Mouse (Mus musculus) kidney, embryonic 15.5 days (tissue): ENCODE measurements around the gene Tmem179. TPM values are rescaled to one million over a fixed set of nuclear protein-coding genes. Genes with fewer than 3 reads are reported as not detected.

ENCODE experiments used
- ATAC-seq: fragments of 200-750 bp; cut with Nextera tagmentation; replicated peaks from 2 replicates; pipeline ENCODE4 v1.8.0; 2017; ENCODE audit warnings: moderate TSS enrichment; ENCODE audit not compliant: low FRiP score
- H3K27ac ChIP-seq: fragments of 300-500 bp; sonication (generic); 2 replicates; pipeline ENCODE4 v1.5.1; 2015; ENCODE audit warnings: mild to moderate bottlenecking, inconsistent platforms
- H3K27me3 ChIP-seq: fragments of 300-500 bp; sonication (generic); 2 replicates; pipeline ENCODE4 v1.6.1; 2015; ENCODE audit warnings: inconsistent platforms
- H3K36me3 ChIP-seq: fragments of 300-500 bp; sonication (generic); 2 replicates; pipeline ENCODE4 v1.6.1; 2015; ENCODE audit warnings: inconsistent platforms
- H3K4me1 ChIP-seq: fragments of 300-500 bp; sonication (generic); 2 replicates; pipeline ENCODE4 v1.6.1; 2015; ENCODE audit warnings: inconsistent platforms
- H3K4me2 ChIP-seq: fragments of 300-500 bp; sonication (generic); 2 replicates; pipeline ENCODE4 v1.6.1; 2015; ENCODE audit warnings: moderate library complexity, mild to moderate bottlenecking, inconsistent platforms
- H3K4me3 ChIP-seq: fragments of 300-500 bp; sonication (generic); replicated peaks from 2 replicates; pipeline ENCODE4 v1.5.1; 2015; ENCODE audit warnings: mild to moderate bottlenecking, inconsistent platforms
- H3K9ac ChIP-seq: fragments of 300-500 bp; sonication (generic); 2 replicates; pipeline ENCODE4 v1.6.1; 2015; ENCODE audit warnings: mild to moderate bottlenecking, inconsistent platforms
- H3K9me3 ChIP-seq: fragments of 300-500 bp; sonication (generic); replicated peaks from 2 replicates; pipeline ENCODE4 v1.6.1; 2016; ENCODE audit warnings: inconsistent platforms
- WGBS: fragments of 180-500 bp; shearing (Covaris S2); methylation state at CpG from one replicate; pipeline ENCODE4 v1.1.7; 2015; ENCODE audit warnings: mixed read lengths; 5-methylcytosine and 5-hydroxymethylcytosine counted together
- polyA plus RNA-seq: library from polyadenylated mRNA; unstranded; fragments of >200 nt; fragmentation: Nextera tagmentation; extraction: Ambion mirVana; gene quantifications from 2 replicates; pipeline ENCODE4 v1.2.1, GENCODE M21; 2015

Gene Tmem179
- polyA plus RNA-seq, 1 experiment from 2014 or later = 0.92 TPM

DNA sequence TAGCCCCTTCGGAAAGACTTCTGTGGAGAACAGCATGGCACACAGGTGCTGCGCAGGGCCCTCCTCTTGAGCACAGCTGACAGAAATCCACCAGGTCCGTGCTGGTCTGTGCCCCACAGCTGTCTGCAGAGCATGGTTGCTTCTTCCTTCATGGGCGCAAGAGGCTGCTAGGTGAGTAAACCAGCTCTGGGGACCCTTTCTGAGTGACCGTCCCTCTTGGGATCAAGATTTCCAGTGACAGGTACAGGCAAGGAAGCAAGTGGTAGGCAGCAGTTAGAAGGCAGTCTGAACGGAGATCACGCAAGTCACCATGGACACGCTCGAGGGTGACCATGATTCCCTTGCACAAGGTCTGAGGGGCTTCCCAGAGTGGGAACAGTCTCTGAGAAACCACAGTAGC lies 27.0 kb downstream of the Tmem179 start:
- H3K9ac ChIP-seq = no peak overlapping the region
- H3K4me3 ChIP-seq = no peak overlapping the region
- no peak overlapping the region for H3K27ac ChIP-seq
- H3K36me3 ChIP-seq = no peaks in the 10 kb centered on the region
- H3K9me3 ChIP-seq = no peaks in the 10 kb centered on the region
- 94% methylated on average over 9 of the region's 9 CpGs for WGBS
- ATAC-seq = no peak
- H3K4me1 ChIP-seq = peaks cover 38% of the 10 kb centered on the region
- 0 out of 2 replicates have a peak, but pooled peaks cover 4% of the 10 kb centered on the region for H3K27me3 ChIP-seq
- H3K4me2 ChIP-seq = no peak overlapping the region

DNA sequence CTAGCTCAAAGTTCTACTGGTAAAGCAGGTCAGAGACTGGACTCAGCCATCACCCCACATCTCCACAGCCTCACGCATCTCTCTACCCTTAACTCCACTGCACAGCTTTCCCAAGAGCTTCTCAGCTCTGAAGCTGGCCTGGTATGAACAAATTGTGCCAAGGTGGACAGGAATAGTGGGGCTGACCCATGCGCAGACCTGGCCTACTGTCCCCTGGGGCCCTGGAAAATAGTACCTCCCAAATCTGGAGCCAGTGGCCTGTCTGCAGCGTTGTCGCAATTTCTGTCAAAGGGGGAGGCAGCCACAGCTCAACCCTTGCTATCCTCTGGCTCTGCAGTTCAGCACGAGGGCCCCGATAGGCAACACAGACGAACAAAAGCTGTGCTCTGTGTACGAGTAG lies 27.4 kb downstream of the Tmem179 start, which contains the start of gene A530016L24Rik:
Gene A530016L24Rik (plus strand): TSS at position 315 of the 400 bp plus-strand sequence.
- no peak for ATAC-seq
- Histone ChIP-seq H3K36me3 (no peaks in the 10 kb centered on the region), H3K4me1 (peaks cover 40% of the 10 kb centered on the region), H3K9ac (no peak within 1 kb of the TSS), H3K27ac (peak within 1 kb of the TSS; percentile 67), H3K4me2 (no peak within 1 kb of the TSS), H3K27me3 (0 out of 2 replicates have a peak, but pooled peaks cover 3% of the 10 kb centered on the region), H3K4me3 (no peak within 1 kb of the TSS), H3K9me3 (no peaks in the 10 kb centered on the region)
- WGBS = 88% methylated on average over 8 of the region's 8 CpGs

DNA sequence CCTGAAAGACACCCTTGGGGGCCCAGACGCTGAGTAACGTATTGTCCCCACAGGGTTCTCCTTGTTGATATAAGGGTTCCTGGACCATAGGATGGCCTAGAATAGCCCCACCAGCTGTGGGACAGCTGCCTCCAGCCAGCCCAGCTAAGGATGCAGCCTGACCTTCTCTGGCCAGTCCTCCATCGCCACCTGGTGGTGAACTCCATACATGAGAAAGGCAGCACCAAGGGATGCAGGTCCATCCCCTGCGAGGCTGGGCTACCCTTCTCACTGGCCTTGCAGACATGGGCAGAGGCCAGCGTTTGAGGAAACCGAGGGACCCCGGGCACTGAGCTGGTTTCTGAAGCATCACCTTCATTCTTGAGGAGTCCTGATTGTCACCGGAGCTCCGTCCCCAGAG lies 42.8 kb downstream of the Tmem179 start:
- 16% methylated on average over 9 of the region's 9 CpGs for WGBS
- H3K4me2 ChIP-seq = no peak overlapping the region
- H3K27ac ChIP-seq = no peak overlapping the region
- peaks cover 85% of the 10 kb centered on the region for H3K27me3 ChIP-seq
- no peak overlapping the region for H3K4me3 ChIP-seq
- no peaks in the 10 kb centered on the region for H3K9me3 ChIP-seq
- 0 out of 2 replicates have a peak, but pooled peaks cover 3% of the 10 kb centered on the region for H3K4me1 ChIP-seq
- no peaks in the 10 kb centered on the region for H3K36me3 ChIP-seq
- H3K9ac ChIP-seq = no peak overlapping the region
- peak; percentile 74; the same call in 1 of the 2 replicates for ATAC-seq

DNA sequence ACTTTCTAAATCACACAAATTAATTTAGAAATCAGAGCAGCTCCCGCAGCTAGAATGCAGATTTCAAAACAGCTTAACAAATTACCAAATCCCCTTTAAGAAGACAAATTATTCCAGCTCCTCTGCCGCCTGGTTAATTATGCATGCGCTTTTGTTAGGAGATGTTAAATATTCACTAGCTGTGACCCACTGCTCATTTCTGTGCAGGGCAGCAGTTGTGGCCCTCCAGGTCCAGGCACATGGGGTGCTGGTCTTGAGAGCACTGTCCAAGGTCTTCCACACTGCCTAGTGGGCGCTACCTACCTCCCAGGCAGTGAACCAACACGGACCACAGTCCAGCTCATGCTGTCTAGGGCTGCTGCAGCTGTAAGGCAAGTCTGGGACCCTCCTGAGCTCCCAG lies 46.3 kb downstream of the Tmem179 start:
- 78% methylated on average over 5 of the region's 5 CpGs for WGBS
- Histone ChIP-seq H3K4me1 (0 out of 2 replicates have a peak, but pooled peaks cover 12% of the 10 kb centered on the region), H3K27me3 (peaks cover 79% of the 10 kb centered on the region), H3K4me3 (no peak overlapping the region), H3K9ac (no peak overlapping the region), H3K27ac (no peak overlapping the region), H3K36me3 (no peaks in the 10 kb centered on the region), H3K9me3 (no peaks in the 10 kb centered on the region), H3K4me2 (no peak overlapping the region)
- ATAC-seq = no peak

DNA sequence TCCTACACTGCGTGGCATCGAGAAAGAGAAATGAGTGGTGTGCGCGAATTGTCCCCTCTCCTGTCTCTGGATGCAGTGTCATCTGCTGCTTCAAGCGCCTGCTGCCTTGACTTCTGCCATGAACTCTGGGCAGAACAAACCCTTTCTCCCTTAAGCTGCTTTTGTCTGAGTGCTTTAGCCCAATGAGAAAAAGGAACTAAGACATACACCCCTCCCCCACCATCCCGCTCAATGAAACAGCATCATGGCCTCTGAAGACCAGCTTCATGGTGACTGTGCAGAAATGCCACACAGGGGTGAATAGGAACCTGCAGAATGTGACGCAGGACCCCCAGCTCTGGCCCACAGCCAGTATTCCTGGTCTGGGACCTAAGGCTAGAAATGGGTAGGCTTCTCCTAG lies 47.2 kb downstream of the Tmem179 start:
- 89% methylated on average over 7 of the region's 7 CpGs for WGBS
- H3K4me1 ChIP-seq = 0 out of 2 replicates have a peak, but pooled peaks cover 12% of the 10 kb centered on the region
- no peak overlapping the region for H3K9ac ChIP-seq
- H3K9me3 ChIP-seq = no peaks in the 10 kb centered on the region
- peaks cover 76% of the 10 kb centered on the region for H3K27me3 ChIP-seq
- no peak overlapping the region for H3K4me3 ChIP-seq
- H3K4me2 ChIP-seq = no peak overlapping the region
- ATAC-seq = no peak
- H3K27ac ChIP-seq = no peak overlapping the region
- no peaks in the 10 kb centered on the region for H3K36me3 ChIP-seq

DNA sequence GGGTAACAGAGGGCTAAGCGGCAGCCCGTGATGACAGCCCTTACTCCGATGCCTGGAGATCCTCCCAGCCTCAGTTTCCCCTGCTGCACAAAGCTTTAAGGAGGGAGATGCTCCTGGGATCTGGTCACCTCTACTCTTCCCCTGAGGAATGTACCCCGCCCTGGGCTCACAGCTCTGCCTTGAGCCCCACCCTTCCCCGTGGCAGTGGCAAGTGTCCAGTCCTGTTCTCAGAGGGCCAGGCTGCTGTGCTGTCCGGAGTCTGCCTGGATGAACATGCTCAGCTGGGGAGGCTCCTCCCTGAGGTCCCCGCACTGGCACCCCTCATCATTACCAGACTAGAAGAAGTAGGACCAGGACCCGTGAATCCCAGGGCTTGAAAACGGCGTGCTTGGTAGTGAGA lies 49.2 kb downstream of the Tmem179 start:
- Histone ChIP-seq H3K27me3 (peaks cover 61% of the 10 kb centered on the region), H3K4me3 (no peak overlapping the region), H3K4me1 (peaks cover 14% of the 10 kb centered on the region; the same call in 1 of the 2 replicates), H3K9ac (no peak overlapping the region), H3K4me2 (no peak overlapping the region), H3K36me3 (no peaks in the 10 kb centered on the region), H3K9me3 (no peaks in the 10 kb centered on the region), H3K27ac (no peak overlapping the region)
- no peak for ATAC-seq
- 70% methylated on average over 10 of the region's 10 CpGs for WGBS

DNA sequence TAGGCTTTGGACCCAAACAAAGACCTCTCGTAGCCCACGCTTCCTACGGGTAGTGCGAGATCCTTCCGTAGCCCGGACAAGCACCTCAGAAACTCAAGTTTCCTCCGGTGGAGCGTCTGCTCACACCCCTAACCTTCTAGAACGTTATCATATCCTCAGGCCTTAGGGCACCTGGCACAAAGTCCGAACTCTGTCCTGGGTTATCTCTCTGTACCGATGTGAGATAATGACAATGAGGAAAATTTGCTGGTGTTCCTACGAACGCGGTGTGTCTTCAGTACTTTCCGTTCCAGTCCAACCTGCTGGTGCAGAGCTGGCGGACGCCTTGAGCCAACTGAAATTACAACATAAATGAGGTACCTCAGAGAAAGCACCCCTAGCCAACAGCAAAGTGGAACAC lies 50.6 kb downstream of the Tmem179 start:
- Histone ChIP-seq H3K27ac (no peak overlapping the region), H3K4me2 (no peak overlapping the region), H3K36me3 (no peaks in the 10 kb centered on the region), H3K27me3 (peaks cover 58% of the 10 kb centered on the region), H3K4me3 (no peak overlapping the region), H3K9me3 (no peaks in the 10 kb centered on the region), H3K4me1 (peaks cover 18% of the 10 kb centered on the region; the same call in 1 of the 2 replicates), H3K9ac (no peak overlapping the region)
- no peak for ATAC-seq
- WGBS = 90% methylated on average over 17 of the region's 17 CpGs

DNA sequence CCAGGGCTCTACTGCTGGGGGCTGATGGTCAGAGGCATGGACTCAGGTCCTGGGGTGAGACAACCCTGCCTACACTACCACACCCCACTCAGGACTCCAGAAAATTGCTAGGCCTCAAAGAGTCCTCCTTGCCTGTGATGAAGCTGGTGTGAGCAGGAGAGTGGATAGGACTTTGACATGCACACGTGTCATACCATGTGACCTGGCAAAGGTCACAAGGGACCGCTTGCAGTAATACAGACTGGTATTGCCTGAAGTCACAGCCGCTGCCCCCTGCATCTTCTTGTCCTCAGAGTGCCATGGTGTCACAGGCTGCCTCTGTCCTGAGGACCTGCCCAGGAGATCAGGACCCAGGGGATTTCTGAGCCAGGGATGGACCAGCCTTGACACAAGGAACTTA lies 52.0 kb downstream of the Tmem179 start:
- H3K27ac ChIP-seq = no peak overlapping the region
- H3K4me3 ChIP-seq = no peak overlapping the region
- no peaks in the 10 kb centered on the region for H3K9me3 ChIP-seq
- H3K27me3 ChIP-seq = peaks cover 52% of the 10 kb centered on the region
- H3K36me3 ChIP-seq = no peaks in the 10 kb centered on the region
- H3K4me2 ChIP-seq = no peak overlapping the region
- 82% methylated on average over 3 of the region's 3 CpGs for WGBS
- peaks cover 15% of the 10 kb centered on the region; the same call in 1 of the 2 replicates for H3K4me1 ChIP-seq
- H3K9ac ChIP-seq = no peak overlapping the region
- ATAC-seq = no peak

DNA sequence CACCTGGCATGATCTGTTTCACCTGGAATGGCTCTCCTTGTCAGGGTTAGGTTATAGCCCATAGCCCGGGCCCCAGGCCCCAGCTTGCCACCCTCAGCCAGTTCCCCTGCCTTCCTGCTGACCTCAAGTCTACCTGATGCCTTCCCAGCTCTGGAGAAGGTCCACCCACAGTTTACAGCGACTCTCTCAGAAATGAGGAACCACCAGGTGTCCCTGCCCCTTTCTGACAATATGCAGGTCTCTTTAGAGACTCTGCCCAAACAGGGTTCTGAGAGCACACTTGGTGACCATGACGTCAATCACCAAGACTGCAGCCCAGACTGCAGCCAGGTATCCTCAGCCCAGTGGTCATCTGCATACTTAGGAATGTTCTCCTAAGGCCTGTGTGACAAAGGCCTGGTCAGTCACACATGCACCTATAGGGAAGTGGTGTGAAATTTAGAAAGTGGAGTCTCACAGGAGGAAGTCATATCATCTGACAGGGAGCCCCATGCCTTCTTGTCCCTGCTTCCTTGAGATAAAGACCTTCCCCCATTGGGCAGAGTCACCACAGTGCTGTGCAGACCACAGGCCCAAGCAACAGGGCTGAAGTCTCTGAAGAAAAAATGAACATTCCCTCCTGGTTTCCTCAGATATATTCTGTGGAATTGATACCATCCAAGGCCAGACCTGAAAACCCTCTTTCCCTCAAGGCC lies 52.6 kb downstream of the Tmem179 start:
- Histone ChIP-seq H3K9me3 (no peaks in the 10 kb centered on the region), H3K4me1 (peaks cover 15% of the 10 kb centered on the region; the same call in 1 of the 2 replicates), H3K27me3 (peaks cover 54% of the 10 kb centered on the region), H3K4me3 (no peak overlapping the region), H3K36me3 (no peaks in the 10 kb centered on the region), H3K4me2 (no peak overlapping the region), H3K9ac (no peak overlapping the region), H3K27ac (no peak overlapping the region)
- WGBS = 82% methylated on average over 3 of the region's 3 CpGs
- ATAC-seq = no peak

DNA sequence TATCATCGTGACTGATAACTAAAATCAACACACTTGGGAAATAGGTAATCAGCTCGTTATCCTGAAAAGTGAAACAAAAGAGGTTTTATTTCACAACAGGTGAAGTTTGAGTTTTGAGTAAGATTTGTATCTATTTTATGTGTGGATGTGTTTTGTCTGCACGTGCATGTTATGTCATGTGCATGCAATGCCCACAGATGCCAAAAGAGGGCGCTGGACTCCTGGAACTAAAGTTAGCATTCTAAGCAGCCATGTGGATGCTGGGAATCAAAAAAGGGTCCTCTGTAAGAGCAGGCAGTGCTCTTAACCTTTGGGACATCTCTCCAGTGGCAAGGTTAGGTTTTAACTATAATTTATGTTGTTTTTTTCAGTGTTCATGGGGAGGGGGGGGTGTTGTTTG lies 53.3 kb downstream of the Tmem179 start:
- no peak overlapping the region for H3K4me3 ChIP-seq
- H3K27me3 ChIP-seq = peaks cover 55% of the 10 kb centered on the region
- H3K9ac ChIP-seq = no peak overlapping the region
- H3K36me3 ChIP-seq = no peaks in the 10 kb centered on the region
- H3K9me3 ChIP-seq = no peaks in the 10 kb centered on the region
- H3K4me2 ChIP-seq = no peak overlapping the region
- no peak overlapping the region for H3K27ac ChIP-seq
- WGBS = 82% methylated on average over 4 of the region's 4 CpGs
- no peak for ATAC-seq
- peaks cover 15% of the 10 kb centered on the region; the same call in 1 of the 2 replicates for H3K4me1 ChIP-seq

DNA sequence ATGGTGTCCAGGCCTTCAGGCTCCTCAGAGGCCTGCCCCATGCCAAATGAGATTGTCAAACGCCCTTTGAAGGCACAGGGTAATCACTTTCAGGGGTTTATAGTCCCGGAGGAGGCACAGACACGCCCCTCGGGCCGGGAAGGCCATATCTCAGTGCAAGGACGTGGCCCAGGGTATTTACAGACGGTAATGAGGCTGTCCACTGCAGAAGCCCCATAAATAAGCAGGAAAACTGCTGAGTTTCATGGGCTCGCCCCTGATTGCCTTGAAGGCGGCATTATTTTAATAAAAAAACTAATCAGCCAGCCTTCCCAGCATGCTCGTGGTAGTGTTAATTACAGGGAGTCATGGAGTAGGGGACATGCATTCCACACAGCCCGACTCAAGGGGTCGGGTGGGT lies 54.1 kb downstream of the Tmem179 start:
- Histone ChIP-seq H3K4me2 (no peak overlapping the region), H3K9ac (no peak overlapping the region), H3K27ac (no peak overlapping the region), H3K9me3 (no peaks in the 10 kb centered on the region), H3K27me3 (peaks cover 50% of the 10 kb centered on the region), H3K4me3 (no peak overlapping the region), H3K4me1 (peaks cover 13% of the 10 kb centered on the region; the same call in 1 of the 2 replicates), H3K36me3 (no peaks in the 10 kb centered on the region)
- 22% methylated on average over 12 of the region's 12 CpGs for WGBS
- ATAC-seq = no peak

DNA sequence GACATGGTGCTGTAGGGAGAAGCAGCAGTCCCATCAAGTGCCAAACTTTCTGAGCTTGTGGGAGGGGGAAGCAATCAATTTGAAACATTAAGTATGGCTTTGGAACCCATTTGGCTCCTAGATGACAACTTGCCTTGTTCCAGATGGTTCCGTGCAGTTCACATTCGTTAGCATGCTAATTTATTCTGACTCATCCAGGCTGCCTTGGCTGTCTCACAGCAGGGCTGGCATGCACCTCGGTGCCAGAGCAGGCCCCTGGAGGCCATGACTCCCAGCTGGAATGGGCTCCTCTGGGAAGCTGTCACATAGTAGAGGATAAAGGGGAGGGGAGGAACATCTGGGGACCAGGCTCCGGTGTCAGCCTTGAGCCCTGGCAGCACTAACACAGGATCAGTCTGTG lies 58.7 kb downstream of the Tmem179 start:
- no peak for ATAC-seq
- 48% methylated on average over 4 of the region's 4 CpGs for WGBS
- no peak overlapping the region for H3K9ac ChIP-seq
- H3K36me3 ChIP-seq = no peaks in the 10 kb centered on the region
- H3K27me3 ChIP-seq = peaks cover 32% of the 10 kb centered on the region
- H3K27ac ChIP-seq = no peak overlapping the region
- H3K4me1 ChIP-seq = peaks cover 6% of the 10 kb centered on the region; the same call in 1 of the 2 replicates
- no peaks in the 10 kb centered on the region for H3K9me3 ChIP-seq
- H3K4me3 ChIP-seq = no peak overlapping the region
- H3K4me2 ChIP-seq = no peak overlapping the region
